Mouse (Mus musculus): ENCODE data around the gene Dgkk.
"Not testable (repeated sequence)": the region's sequence is repeated elsewhere in the genome, so short reads cannot be mapped to it uniquely, and the experiment has no call there.

The Dgkk gene

DNA sequence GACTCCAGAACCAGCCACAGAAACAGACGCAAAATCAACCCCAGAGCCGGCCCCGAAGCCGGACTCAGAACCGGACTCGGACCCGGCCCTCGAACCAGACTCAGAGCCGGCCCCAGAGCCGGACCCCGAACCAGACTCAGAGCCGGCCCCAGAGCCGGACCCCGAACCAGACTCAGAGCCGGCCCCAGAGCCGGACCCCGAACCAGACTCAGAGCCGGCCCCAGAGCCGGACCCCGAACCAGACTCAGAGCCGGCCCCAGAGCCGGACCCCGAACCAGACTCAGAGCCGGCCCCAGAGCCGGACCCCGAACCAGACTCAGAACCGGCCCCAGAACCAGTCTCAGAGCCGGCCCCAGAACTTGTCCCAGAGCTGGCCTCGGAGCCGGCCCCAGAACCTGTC is at the start of gene Dgkk:
TSS of gene Dgkk (plus strand) at position 301 of the 400 bp plus-strand sequence.
- not testable (repeated sequence) for DNase-seq

DNA sequence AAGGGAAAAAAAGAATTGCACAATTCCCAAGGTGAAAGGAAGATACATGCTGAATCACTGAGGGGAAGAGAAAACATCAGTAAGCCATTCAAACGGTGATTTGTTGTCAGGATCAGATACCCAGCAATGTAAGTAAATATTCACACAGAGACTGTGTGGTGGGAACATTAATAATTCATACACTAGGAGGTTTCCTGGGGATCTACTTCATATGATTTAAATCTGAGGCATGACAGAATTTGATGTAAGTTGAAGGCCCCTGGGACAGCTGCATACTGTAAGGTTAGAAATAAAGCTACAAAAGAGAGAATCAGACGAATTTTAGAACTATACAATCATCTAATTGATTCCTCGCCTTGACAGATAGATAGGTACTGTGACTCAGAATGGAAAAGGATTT is 45.1 kb upstream of the Dgkk start:
- DNase-seq: no peak

DNA sequence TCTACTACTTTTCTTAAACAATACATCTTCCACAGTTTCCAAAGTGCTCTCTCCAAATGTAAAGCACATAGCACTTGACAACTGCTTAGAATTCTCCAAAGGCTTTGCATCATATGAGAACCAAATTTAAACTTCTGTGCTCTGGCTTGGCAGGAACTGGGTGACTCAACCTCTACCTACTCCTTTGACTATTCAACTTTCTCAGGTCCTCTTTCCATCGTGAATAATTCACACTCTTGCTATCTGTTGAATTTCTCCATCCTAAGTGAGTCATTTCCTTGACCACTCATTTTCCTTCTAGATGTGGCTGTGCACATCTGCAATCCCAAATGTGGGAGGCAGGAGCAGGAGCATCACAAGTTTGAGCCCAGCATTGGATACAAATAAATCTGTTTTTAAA is 28.4 kb upstream of the Dgkk start:
- DNase-seq: no peak

DNA sequence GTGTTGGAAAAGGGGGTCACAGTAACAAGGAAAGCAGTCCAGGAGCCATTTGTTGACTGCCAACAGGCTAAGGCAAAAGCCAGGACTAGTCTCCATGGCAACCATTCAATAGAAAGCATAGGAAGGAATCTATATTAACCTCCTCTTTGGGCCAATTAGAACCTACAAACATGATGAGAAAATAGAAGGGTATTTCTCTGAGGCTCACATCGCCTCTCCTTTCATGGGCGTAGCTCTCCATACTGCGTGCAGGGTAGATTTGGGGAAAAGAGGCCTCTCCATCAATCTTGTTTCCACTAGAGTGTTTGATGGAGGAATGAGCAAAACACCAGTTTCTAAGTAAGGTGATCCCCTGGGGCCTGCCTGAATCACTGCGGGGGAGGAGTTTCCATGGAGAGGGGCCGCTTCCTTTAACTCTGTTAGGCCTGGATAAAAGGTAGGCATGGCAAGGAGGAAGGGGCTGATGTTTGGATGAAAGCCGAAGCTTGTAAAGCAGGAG is 27.5 kb upstream of the Dgkk start:
- DNase-seq: no peak

DNA sequence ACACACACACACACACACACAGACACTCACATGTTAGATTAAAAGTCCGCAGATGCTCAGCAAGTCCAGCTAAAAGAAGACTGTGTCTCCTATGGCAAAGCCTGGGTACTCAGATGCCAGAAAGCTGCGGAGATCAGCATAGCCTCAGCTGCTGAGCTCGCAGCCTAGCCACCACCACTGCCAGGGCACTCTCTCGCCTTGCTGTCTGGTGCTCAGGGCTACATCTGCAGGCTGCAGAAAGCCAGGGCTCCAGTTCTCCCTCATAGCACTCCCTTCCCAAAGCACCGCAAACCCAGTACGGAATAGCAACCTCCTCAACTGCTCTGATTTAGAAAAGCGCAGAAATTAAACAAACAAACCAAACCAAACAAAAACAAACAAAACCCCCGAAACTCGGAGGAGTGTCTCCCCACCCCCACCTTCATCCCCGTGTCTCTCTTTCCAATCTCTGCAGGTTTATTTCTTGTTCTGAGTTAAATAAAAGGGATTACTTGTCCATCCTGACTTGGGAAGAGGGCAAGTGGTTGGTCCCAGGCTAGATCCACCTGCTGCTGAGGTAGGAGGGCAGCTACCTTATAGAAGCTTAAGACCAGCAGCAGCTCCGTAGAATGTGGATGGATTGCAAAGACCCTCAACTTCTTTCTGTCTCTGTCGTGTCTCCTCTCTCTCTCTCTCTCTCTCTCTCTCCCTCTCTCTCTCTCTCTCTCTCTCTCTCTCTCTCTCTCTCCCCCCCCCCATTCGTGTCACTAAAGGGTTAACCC is 1.4 kb upstream of the Dgkk start:
- no peak for DNase-seq

DNA sequence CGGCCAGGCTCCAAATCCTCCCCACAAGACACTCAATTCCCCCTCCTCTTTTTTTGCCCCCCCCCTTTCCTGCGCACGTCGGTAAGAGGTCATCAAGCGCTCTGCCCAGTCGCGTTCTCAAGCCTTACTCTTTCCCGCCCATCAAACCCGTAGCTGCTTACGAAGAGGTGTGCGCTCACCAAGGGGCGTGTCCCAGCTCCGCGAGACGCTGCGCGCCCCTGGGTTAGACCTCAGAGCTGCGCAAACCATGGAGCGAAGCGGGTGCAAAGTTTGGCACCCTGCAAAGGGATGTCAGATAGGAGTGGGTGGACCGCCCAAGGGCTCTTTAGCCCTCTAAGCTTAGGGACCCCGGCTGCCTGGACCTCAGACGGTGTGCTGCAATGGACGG is 862 bp upstream of the Dgkk start:
- DNase-seq: peak; percentile 18 to 43

DNA sequence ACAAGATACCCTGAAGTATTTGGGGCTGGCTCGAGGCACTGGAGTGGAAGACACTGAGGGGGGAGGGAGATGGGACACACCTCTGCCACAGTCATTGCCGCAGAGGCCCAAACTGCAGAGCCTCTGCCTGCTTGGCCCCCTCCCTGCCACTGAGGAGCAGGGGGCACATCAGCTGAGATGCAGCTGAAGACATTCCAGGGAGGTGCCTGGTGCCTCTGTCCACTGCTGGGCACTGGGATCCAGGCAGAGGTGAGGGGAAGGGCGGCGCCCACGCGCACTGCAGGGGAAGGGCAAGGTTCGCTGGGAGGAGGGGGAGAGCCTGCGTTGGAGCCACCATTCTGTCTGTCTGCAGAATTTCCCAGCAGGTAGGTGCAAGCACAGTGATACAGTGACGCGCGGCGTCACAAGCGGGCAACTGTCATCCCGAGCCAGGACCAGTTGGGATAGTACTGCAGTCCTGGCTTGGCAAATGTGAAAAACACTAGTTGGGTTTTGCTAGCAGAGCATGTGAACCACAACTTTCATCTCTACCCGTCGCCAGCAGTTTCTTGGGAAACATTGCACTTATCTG is 948 bp downstream of the Dgkk start:
- DNase-seq: no peak

DNA sequence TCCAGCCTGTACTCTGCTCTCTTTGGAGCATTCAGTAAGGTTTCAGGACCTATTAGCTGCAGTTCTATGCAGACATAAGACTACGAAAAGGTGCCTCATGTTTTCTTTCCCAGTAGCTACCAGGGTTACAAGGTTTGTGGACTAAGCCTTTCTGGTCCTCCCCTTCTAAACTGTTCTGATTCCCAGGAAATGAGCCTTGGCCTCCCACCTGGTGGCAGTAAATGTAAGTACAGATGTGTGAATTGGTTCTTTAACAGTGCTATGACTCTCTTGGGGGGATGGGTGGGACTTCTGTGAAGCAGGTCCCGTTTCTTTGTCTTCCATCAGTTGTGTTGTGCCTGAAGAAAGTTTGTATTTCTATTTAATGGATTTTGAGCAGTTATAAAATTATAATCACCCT is 53.4 kb downstream of the Dgkk start:
- no peak for DNase-seq

DNA sequence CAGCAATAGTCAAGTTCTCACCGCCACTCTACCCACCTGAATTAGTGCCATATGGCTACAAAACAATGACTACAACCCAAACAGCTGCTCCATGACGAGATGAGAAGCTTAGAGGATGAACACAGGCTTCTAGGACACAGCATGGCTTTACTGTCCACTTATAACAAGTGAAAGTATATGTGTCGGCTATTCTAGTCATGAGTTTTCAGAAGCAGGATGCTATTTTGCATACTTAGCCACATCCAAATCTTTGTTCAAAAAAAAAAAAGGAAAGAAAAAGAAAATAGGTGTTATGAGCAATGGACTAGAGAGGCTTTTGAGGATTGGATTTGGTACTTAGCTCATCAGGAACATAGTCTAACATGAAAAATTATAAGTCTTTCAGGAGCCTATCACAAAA is 74.4 kb downstream of the Dgkk start:
- no peak for DNase-seq

DNA sequence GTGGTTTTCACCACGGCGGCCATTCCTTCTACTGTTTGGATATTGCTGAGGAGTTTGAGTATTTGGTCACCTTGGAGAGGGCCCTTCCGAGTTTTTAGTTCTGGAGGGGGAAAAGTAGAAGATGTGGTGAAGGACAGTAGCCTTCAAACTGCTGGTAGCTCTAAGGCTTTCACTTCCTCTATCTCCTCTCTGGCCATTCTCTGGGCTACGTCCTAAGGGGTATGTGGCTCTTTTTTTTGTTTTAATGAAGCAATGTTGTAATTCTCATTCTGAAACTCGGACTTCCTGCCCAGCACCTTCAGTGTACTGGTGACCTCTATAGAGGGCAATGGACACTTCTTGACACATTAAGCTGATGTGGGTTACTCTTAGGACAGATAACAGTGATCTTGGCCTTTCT is 75.0 kb downstream of the Dgkk start:
- DNase-seq: no peak

DNA sequence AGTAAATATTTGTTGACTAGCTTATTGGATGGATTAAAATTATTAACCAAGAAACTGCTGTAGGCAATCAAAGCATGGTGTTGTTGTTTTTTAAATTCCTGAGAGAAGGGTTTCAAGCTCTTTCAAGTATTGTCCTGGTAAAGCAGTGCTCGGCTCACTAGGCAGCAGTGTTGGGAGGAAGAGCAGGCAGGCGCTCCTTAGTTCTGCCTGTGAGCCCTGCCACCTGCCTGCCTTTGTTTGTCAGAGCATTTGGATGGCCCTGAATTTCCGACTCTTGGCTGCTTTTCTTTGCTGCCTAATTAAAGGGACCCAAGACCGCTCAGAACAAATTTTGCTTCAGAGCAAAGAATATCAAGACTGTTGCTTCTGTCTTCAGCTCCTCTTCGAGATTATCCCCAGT is 114.8 kb downstream of the Dgkk start:
- DNase-seq: no peak

DNA sequence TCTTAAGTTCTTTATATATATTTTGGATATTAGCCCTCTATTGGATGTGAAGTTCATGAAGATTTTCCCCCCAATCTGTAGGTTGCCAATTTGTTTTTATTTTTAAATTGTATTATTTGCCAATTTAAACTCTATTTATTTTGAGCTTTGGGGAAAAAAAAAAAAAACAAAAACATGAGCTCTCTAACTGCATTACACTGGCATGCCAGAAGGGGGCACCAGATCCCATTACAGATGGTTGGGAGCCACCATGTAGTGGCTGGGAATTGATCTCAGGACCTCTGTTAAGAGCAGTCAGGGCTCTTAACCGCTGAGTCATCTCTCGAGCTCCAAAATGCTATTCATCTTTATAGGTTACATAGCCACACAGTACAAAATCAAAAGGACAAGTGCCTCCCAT is 131.9 kb downstream of the Dgkk start:
- DNase-seq: no peak

DNA sequence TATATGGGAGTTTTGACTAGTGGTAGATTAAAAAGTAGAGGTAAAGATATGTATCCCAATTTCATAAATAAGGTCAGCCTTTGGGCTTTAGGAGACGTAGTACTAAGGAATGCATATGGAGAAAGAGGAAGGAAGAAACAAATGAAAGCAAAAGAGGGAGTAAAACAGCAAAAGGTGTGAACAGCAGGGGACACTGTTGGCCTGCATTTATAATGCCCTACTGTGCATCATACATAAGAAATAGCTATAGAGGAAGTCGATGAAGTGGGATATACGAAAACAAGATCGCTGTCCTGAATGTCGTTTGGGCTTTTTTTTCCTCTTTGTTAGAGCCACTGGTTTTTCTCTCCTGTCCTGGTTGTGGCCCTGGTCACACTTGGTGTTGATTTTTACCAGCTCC is 143.1 kb downstream of the Dgkk start:
- peak in 1 of 2 experiments; percentile 6 for DNase-seq

DNA sequence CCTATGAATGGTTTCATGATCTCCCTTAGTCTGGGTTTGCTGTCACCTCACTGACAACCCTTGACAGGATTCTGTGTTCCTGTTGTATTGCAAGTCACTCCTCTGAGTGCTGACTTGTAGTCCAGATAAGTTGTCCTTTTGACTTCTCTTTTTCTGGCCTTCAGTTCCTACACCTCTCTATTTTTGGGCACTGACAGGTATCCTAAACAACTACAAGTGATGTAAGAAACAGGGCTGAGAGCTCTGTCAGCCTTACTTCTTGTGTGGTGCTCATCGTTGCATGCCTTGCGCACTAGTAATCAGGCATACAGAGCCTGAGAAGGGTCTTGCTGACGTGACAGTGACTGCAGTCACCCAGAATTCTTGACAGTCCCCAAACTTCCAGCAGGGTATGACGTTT is 147.1 kb downstream of the Dgkk start:
- no peak for DNase-seq

DNA sequence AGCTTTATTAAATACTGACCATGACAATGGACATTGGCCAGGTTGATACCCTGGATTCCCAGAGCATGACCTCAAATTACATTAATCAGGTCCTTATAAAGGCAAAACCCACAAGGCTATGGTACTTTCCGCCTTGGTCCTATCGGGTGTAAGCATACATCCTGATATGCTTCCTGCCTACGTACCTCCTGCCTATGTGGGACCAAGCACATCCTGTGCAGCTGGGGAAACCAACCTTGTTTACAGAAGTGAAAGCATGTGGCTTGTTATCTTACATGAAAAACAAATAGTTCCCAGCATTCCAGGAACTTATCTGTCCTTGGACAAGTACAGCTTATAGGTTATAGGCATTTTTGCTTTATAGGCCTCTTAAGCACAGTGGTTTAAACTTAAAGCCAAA is 189.5 kb downstream of the Dgkk start:
- no peak for DNase-seq

DNA sequence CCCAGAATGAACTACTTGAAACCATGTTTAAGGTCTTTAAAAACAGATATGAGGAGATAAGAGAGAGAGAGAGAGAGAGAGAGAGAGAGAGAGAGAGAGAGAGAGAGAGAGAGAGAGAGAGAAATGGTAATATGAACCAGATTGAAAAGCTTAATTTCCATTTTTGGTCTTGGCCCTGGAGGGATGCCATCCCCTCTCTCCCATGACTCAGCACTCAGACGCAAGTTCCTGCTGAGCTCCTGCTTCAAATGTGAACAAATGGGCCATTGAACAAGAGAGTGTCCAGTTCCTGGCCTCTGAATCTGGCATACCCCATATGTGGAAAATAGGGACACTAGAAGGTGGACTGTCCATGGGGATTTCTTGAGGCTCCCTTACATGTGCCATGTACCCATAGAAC is 192.8 kb downstream of the Dgkk start:
- DNase-seq: no peak

DNA sequence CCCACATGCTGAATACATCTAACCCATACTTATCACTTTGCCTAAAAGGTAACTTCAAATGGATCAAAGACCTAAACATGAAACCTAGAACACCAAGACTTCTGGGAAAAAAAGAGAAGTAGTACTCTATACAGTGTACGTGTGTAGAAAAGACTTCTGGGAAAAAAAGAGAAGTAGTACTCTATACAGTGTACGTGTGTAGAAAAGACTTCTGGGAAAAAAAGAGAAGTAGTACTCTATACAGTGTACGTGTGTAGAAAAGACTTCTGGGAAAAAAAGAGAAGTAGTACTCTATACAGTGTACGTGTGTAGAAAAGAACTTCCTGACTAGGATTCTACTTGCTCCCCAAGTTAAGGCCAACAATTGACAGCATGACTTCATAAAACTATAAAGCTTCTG is 204.8 kb downstream of the Dgkk start:
- DNase-seq: not testable (repeated sequence)

Measured in lung, postnatal 4 days (tissue).